Mouse (Mus musculus) brain, adult 2 months (tissue): Measurements from ENCODE around the gene Klhl11.

Experiments used
- DNase-seq: peaks from one replicate; pipeline ENCODE4 v3.0.0; 2011; ENCODE audit warnings: low read depth, low spot score

Klhl11 gene

DNA sequence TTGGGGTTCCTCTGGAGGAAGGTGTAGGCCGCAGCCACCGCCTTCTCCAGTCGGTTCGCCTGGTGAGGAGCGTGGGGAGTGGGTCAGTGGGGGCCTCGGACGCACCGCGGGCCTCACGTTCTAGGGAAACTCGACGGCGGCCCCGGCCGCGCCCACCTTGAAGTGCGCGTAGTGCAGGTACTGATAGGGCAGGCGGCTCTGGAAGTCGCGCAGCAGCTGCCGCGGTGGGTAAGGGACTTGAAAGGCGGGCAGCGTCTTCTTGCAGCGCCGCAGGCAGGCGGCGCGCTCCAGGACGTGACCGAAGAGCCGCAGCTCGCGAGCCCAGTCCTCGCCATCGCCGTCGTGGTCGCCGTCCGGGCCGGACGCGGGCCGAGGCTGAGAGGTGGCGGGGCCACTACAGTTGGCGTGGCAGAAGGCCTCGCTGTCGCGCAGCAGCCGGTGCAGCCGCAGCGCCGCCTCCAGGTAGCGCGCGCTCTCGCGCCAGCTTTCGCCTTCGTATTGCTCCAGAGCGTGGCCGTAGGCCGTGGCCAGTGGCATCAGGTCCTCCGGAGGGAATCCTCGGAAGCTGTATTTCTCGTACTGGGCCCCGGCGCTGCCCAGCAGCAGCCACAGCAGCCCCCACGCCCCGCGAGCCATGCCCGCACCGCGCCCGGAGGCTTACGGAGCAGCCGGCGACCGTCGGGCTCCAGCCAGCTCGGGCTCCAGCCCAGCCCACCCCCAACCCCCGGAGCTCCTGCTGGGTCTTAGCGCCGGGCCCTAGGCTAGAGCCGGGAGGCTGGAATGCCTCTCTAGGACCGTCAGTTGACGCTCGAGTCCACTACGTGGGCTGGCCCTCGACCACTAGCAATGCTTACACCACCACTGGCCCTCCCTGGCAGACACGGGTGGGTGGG is 58.3 kb downstream of the Klhl11 start, which contains the start of gene P3h4:
P3h4 (minus strand) TSS at position 816 of the 893 bp plus-strand sequence.
- peak; percentile 94 for DNase-seq

GRCm38 (mm10) chr11:100413541-100413940 is 59.0 kb downstream of the Klhl11 start:
- DNase-seq = no peak
